Comparison of ENCODE assay signal across 40 mouse cellular contexts in genomic region chr7:28697277-28697676, GRCm38 (mm10). TPM values are rescaled to one million over a fixed set of nuclear protein-coding genes. Genes with fewer than 3 reads are reported as not detected.
"Had no signal": no experiment of that assay in that cellular context is flagged by ENCODE, and none has a peak within 500 bp of the region (broad histone marks: within the 10 kb centered on the region; RNA-seq: fewer than 3 reads in every experiment).

No protein-coding gene starts in this region.

- H3K4me3 ChIP-seq: left cerebral cortex, adult 2 months; limb, embryonic 10.5 days; limb, embryonic 12.5 days; limb, embryonic 13.5 days; limb, embryonic 15.5 days; liver, embryonic 12.5 days; liver, embryonic 13.5 days; liver, embryonic 15.5 days; lung, embryonic 15.5 days; megakaryocyte, embryonic 14.5 days; midbrain, embryonic 10.5 days; midbrain, embryonic 12.5 days; midbrain, embryonic 13.5 days; myocyte had no signal

- DNase-seq: left cerebral cortex, postnatal 4 days; liver; liver, embryonic 13.5 days; liver, postnatal 0 days; lung, adult 18-20 months; lung, adult 2 months; lung, embryonic 14.5 days; lung, postnatal 10 days; lung, postnatal 14 days; lung, postnatal 36 days; lung, postnatal 4 days; midbrain, embryonic 14.5 days had no signal

- H3K4me2 ChIP-seq: limb, embryonic 12.5 days; limb, embryonic 13.5 days; limb, embryonic 15.5 days; liver, embryonic 11.5 days; liver, embryonic 12.5 days; liver, embryonic 13.5 days; liver, embryonic 15.5 days; lung, embryonic 14.5 days; lung, embryonic 15.5 days; midbrain, embryonic 11.5 days; midbrain, embryonic 12.5 days; midbrain, embryonic 13.5 days had no signal

- ATAC-seq: liver, embryonic 12.5 days; liver, postnatal 0 days; lung, postnatal 0 days; midbrain, embryonic 13.5 days; midbrain, embryonic 16.5 days had no signal

- H3K9me3 ChIP-seq: limb, embryonic 10.5 days; limb, embryonic 15.5 days; liver, embryonic 15.5 days; lung, embryonic 15.5 days; midbrain, embryonic 12.5 days had no signal

- H3K27me3 ChIP-seq: limb, embryonic 15.5 days had no signal

- H3K27ac ChIP-seq: left cerebral cortex, adult 2 months; limb, embryonic 10.5 days; limb, embryonic 12.5 days; limb, embryonic 13.5 days; limb, embryonic 15.5 days; liver, embryonic 12.5 days; liver, embryonic 13.5 days; liver, embryonic 14.5 days; liver, embryonic 15.5 days; lung, embryonic 15.5 days; macrophage; midbrain, embryonic 10.5 days; midbrain, embryonic 12.5 days; midbrain, embryonic 13.5 days had no signal

- H3K9ac ChIP-seq: limb, embryonic 12.5 days; limb, embryonic 13.5 days; limb, embryonic 15.5 days; liver, embryonic 12.5 days; liver, embryonic 13.5 days; liver, embryonic 14.5 days; liver, embryonic 15.5 days; liver, postnatal 0 days; lung, embryonic 14.5 days; lung, embryonic 15.5 days; midbrain, embryonic 12.5 days; midbrain, embryonic 13.5 days had no signal

- H3K36me3 ChIP-seq: limb, embryonic 12.5 days; limb, embryonic 15.5 days; liver, embryonic 12.5 days; liver, embryonic 13.5 days; liver, embryonic 15.5 days; lung, embryonic 15.5 days; midbrain, embryonic 10.5 days; midbrain, embryonic 12.5 days; midbrain, embryonic 13.5 days had no signal

RNA-seq across cellular contexts. Expression of gene Fbxo27, which starts 4.6 kb away (rescaled TPM):
- total RNA-seq: liver, adult 2 months; megakaryocyte-erythroid progenitor cell, adult 5-6 weeks had no signal
- polyA plus RNA-seq: macrophage, myocyte had no signal

RNA-seq across cellular contexts. Expression of gene Fbxo17, which starts 19.3 kb away (rescaled TPM):
- total RNA-seq: monocyte, adult 5-6 weeks had no signal

RNA-seq across cellular contexts. Expression of gene Ccer2, which starts 58.7 kb away (rescaled TPM):
- total RNA-seq: liver, adult 2 months; megakaryocyte progenitor cell, adult 5-6 weeks; megakaryocyte, adult 5-6 weeks; megakaryocyte-erythroid progenitor cell, adult 5-6 weeks; midbrain, postnatal 0 days; monocyte, adult 5-6 weeks had no signal
- polyA plus RNA-seq: limb, embryonic 10.5 days; limb, embryonic 11.5 days; limb, embryonic 13.5 days; liver, adult 2 months; liver, embryonic 11.5 days; liver, embryonic 12.5 days; liver, embryonic 13.5 days; liver, embryonic 14.5 days; liver, embryonic 15.5 days; liver, embryonic 16.5 days; liver, postnatal 0 days; lung, adult 2 months; lung, embryonic 14.5 days; lung, embryonic 15.5 days; lung, embryonic 16.5 days; lung, postnatal 0 days; macrophage; midbrain, embryonic 10.5 days; midbrain, embryonic 11.5 days; midbrain, embryonic 12.5 days; myocyte had no signal
